Mouse (Mus musculus) CH12.LX (cell line): ENCODE measurements at regions not wholly inside any gene's neighbourhood (a gene's known extent, or its start where the extent isn't known, plus 50 kb on each side); places are given as distances from the start of the nearest gene placed in this dataset.

Experiments used
- DNase-seq: peaks from one replicate; pipeline ENCODE4 v3.0.0-alpha.2; 2013; ENCODE audit errors: extremely low read depth
- H3K27ac ChIP-seq: 2 replicates; pipeline ENCODE4 v1.5.1; 2012; ENCODE audit warnings: low read depth, mild to moderate bottlenecking, control low read depth, moderate library complexity; ENCODE audit not compliant: insufficient read depth
- H3K27me3 ChIP-seq: replicated peaks from 2 replicates; pipeline ENCODE3; 2012; ENCODE audit warnings: inconsistent platforms
- H3K36me3 ChIP-seq, 2 experiments: replicated peaks in 1 of 2; 2 replicates each; pipeline versions ENCODE3 to v1.6.1; 2012; ENCODE audit warnings: inconsistent platforms in 1 of 2, low read length in 1 of 2, mild to moderate bottlenecking in 1 of 2, mixed read lengths in 1 of 2, moderate library complexity in 1 of 2; ENCODE audit not compliant: control insufficient read depth in 1 of 2, insufficient read depth in 1 of 2
- H3K4me1 ChIP-seq, 2 experiments: 2 replicates each; pipeline ENCODE4 v1.6.1; 2012; ENCODE audit warnings: inconsistent platforms in 1 of 2, moderate library complexity in 1 of 2; ENCODE audit not compliant: insufficient read depth in 2 of 2, control insufficient read depth in 1 of 2
- H3K4me2 ChIP-seq: 2 replicates; pipeline ENCODE4 v1.6.1; 2012; ENCODE audit warnings: low read depth, mild to moderate bottlenecking, control low read depth; ENCODE audit not compliant: poor library complexity, insufficient read depth, severe bottlenecking
- H3K4me3 ChIP-seq, 3 experiments: fragments of 150-350 bp in 1 of 3; sonication (generic) in 1 of 3; replicated peaks in 1 of 3; 2 replicates each; pipeline versions ENCODE3 to v1.5.1; 2011 to 2012; ENCODE audit warnings: low read depth in 2 of 3, low read length in 2 of 3, mild to moderate bottlenecking in 2 of 3, moderate library complexity in 2 of 3, control low read depth in 1 of 3, improper control_type of control experiment in 1 of 3, inconsistent platforms in 1 of 3, mixed read lengths in 1 of 3; ENCODE audit not compliant: poor library complexity in 1 of 3
- H3K79me2 ChIP-seq: replicated peaks from 2 replicates; pipeline ENCODE4 v1.6.1; 2012; ENCODE audit warnings: mild to moderate bottlenecking, moderate library complexity; ENCODE audit not compliant: control insufficient read depth, poor library complexity, insufficient read depth, severe bottlenecking; ENCODE audit errors: extremely low read depth
- H3K9ac ChIP-seq: 2 replicates; pipeline ENCODE4 v1.6.1; 2012; ENCODE audit warnings: low read depth, mild to moderate bottlenecking, control low read depth, moderate library complexity; ENCODE audit not compliant: insufficient read depth
- H3K9me3 ChIP-seq: replicated peaks from 2 replicates; pipeline ENCODE3; 2012; ENCODE audit warnings: low read length, inconsistent platforms, mixed read lengths
- BHLHE40 ChIP-seq: IDR thresholded peaks from 2 replicates; pipeline ENCODE4 v1.6.1; 2011; ENCODE audit warnings: mild to moderate bottlenecking, low read depth, low read length, improper control_type of control experiment
- CHD1 ChIP-seq: IDR thresholded peaks from 2 replicates; pipeline ENCODE4 v1.6.1; 2012; ENCODE audit warnings: low read depth, low read length, improper control_type of control experiment, inconsistent platforms
- CHD2 ChIP-seq: IDR thresholded peaks from 2 replicates; pipeline ENCODE4 v1.6.1; 2011; ENCODE audit warnings: low read length, improper control_type of control experiment
- EP300 ChIP-seq: IDR thresholded peaks from 2 replicates; pipeline ENCODE4 v1.6.1; 2011; ENCODE audit warnings: low read length, improper control_type of control experiment
- GABPA ChIP-seq: IDR thresholded peaks from 2 replicates; pipeline ENCODE4 v1.6.1; 2012; ENCODE audit warnings: low read depth, low read length, improper control_type of control experiment, inconsistent platforms; ENCODE audit not compliant: insufficient replicate concordance
- HCFC1 ChIP-seq: IDR thresholded peaks from 2 replicates; pipeline ENCODE4 v1.6.1; 2012; ENCODE audit warnings: low read depth, mild to moderate bottlenecking, inconsistent platforms, low read length, improper control_type of control experiment
- MAX ChIP-seq: IDR thresholded peaks from 2 replicates; pipeline ENCODE4 v1.6.1; 2011; ENCODE audit warnings: low read length, improper control_type of control experiment
- POLR2A ChIP-seq: IDR thresholded peaks from 2 replicates; pipeline ENCODE4 v1.6.1; 2011; ENCODE audit warnings: low read depth, mild to moderate bottlenecking, improper control_type of control experiment, low read length
- POLR2AphosphoS2 ChIP-seq: IDR thresholded peaks from 2 replicates; pipeline ENCODE4 v1.6.1; 2011; ENCODE audit warnings: low read depth, low read length, improper control_type of control experiment
- SMC3 ChIP-seq: IDR thresholded peaks from 2 replicates; pipeline ENCODE4 v1.6.1; 2011; ENCODE audit warnings: low read depth, low read length, improper control_type of control experiment
- TBP ChIP-seq: conservative IDR thresholded peaks from 2 replicates; pipeline ENCODE4 v1.6.1; 2011; ENCODE audit warnings: low read depth, low read length, improper control_type of control experiment
- ZC3H11A ChIP-seq: IDR thresholded peaks from 2 replicates; pipeline ENCODE4 v1.6.1; 2012; ENCODE audit warnings: low read depth, mild to moderate bottlenecking, inconsistent platforms, low read length, improper control_type of control experiment
- ZKSCAN1 ChIP-seq: IDR thresholded peaks from 2 replicates; pipeline ENCODE4 v1.6.1; 2012; ENCODE audit warnings: low read depth, inconsistent platforms, low read length, improper control_type of control experiment, borderline replicate concordance
- ZNF384 ChIP-seq: IDR thresholded peaks from 2 replicates; pipeline ENCODE4 v1.6.1; 2012; ENCODE audit warnings: low read depth, low read length, improper control_type of control experiment, inconsistent platforms
- dilution Hi-C: fragments of 300-500 bp; cut with MboI; formaldehyde crosslinking; loops from 2 replicates; pipeline ENCODE4 v1.14.3; 2020; ENCODE audit warnings: low sequenced_read_pairs; ENCODE audit not compliant: extremely low pct_unique_long_range_greater_than_20kb, extremely low pct_ligation_motif_present
- in situ Hi-C: fragments of 300-500 bp; cut with MboI; formaldehyde crosslinking; loops from 3 replicates; pipeline ENCODE4 v1.14.3; 2019; ENCODE audit warnings: low sequenced_read_pairs, low pct_ligation_motif_present, low pct_unique_long_range_greater_than_20kb, mixed read lengths

GRCm38 (mm10) chr12:90469754-90470153, 268.5 kb downstream of the Dio2 start:
- H3K27ac ChIP-seq = no peak overlapping the region
- H3K4me3 ChIP-seq = no peak overlapping the region
- H3K4me2 ChIP-seq = no peak overlapping the region
- in situ Hi-C loops = no loop called here
- DNase-seq = no peak
- no peaks in the 10 kb centered on the region for H3K79me2 ChIP-seq
- no peaks in the 10 kb centered on the region for H3K27me3 ChIP-seq
- H3K4me1 ChIP-seq = no peaks in the 10 kb centered on the region
- no peaks in the 10 kb centered on the region for H3K36me3 ChIP-seq
- H3K9ac ChIP-seq = no peak overlapping the region
- no peak for TF ChIP-seq POLR2A
- no peak for TF ChIP-seq BHLHE40
- no peak for TF ChIP-seq GABPA
- no peak for TF ChIP-seq ZKSCAN1
- TF ChIP-seq, all 38 proteins: peak for 0
- dilution Hi-C loops = no loop called here
- H3K9me3 ChIP-seq = no peaks in the 10 kb centered on the region

- H3K27me3 ChIP-seq = no peaks in the 10 kb centered on the region
- dilution Hi-C loops = no loop called here
- no peak overlapping the region for H3K27ac ChIP-seq
- no peaks in the 10 kb centered on the region for H3K36me3 ChIP-seq
- no peaks in the 10 kb centered on the region for H3K4me1 ChIP-seq
- H3K9ac ChIP-seq = no peak overlapping the region
- H3K4me3 ChIP-seq = no peak overlapping the region
- no peak for TF ChIP-seq EP300
- TF ChIP-seq TBP = no peak
- TF ChIP-seq MAX = no peak
- no peak for TF ChIP-seq CHD2
- TF ChIP-seq POLR2AphosphoS2 = no peak
- no peak for TF ChIP-seq GABPA
- TF ChIP-seq HCFC1 = no peak
- no peak for TF ChIP-seq ZC3H11A
- TF ChIP-seq, all 38 proteins: peak for 0
- no peak for DNase-seq
- in situ Hi-C loops = no loop called here
- Histone ChIP-seq H3K4me2 (no peak overlapping the region), H3K9me3 (no peaks in the 10 kb centered on the region), H3K79me2 (no peaks in the 10 kb centered on the region)
Measured at GRCm38 (mm10) chr12:90460121-90460520, 278.1 kb downstream of the Dio2 start.

- H3K9ac ChIP-seq = no peak overlapping the region
Measured at GRCm38 (mm10) chr12:90440672-90441071, 297.6 kb downstream of the Dio2 start.

More at GRCm38 (mm10) chr12:90440672-90441071, 297.6 kb downstream of the Dio2 start:
- H3K4me2 ChIP-seq = no peak overlapping the region
- H3K27me3 ChIP-seq = no peaks in the 10 kb centered on the region
- TF ChIP-seq SMC3 = no peak
- TF ChIP-seq ZNF384 = no peak
- TF ChIP-seq CHD1 = no peak
- no peak for TF ChIP-seq POLR2AphosphoS2
- TF ChIP-seq MAX = no peak
- TF ChIP-seq ZC3H11A = no peak
- H3K79me2 ChIP-seq = no peaks in the 10 kb centered on the region
- no peaks in the 10 kb centered on the region for H3K36me3 ChIP-seq
- H3K4me3 ChIP-seq = no peak overlapping the region
- dilution Hi-C loops = no loop called here
- H3K4me1 ChIP-seq = no peaks in the 10 kb centered on the region
- H3K9me3 ChIP-seq = no peaks in the 10 kb centered on the region
- no peak for DNase-seq
- in situ Hi-C loops = no loop called here
- H3K27ac ChIP-seq = no peak overlapping the region
